Mouse (Mus musculus): ENCODE measurements around the gene Scd3. TPM values are rescaled to one million over a fixed set of nuclear protein-coding genes. Genes with fewer than 3 reads are reported as not detected.

Gene Scd3
- 0.45 TPM in 1 of 2 replicates, not detected in the other for polyA plus RNA-seq (2011; ENCODE audit: insufficient read depth, insufficient read length, low replicate concordance, missing spikeins)

DNA sequence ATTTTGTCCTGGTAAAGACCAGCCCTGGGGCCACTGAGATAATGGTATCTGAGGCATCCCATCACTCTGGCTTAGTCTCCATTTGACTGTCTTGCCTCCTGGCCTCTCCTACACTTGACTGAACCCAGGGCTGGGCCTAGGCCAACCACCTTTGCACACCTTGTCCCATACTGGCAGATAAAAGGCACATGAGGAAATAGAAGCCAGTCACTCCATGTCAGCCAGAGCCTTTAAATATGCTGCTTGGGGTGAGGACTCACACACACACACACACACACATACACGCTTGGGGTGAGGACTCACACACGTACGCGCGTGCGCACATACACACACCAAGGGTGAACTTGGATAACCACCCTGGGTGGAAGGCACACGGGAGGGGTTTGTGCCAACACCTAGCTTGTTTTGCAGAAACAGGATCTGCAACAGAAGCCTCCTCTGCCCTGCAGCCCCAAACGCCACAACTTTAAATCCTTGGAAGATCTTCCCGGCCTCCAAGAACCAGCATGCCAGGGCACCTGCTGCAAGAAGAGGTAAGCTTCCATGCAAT is at the start of gene Scd3:
TSS of gene Scd3 (plus strand) at position 255 of the 550 bp plus-strand sequence.
- Histone ChIP-seq H3K27ac (ENCODE audit: control insufficient read depth, insufficient read depth, low read depth, low read length, poor library complexity) (no peak within 1 kb of the TSS; the same call in 1 of the 2 replicates), H3K4me1 (ENCODE audit: control insufficient read depth, insufficient read depth, low read length) (no peaks in the 10 kb centered on the region), H3K4me3 (replicated peaks; ENCODE audit: control insufficient read depth, low read depth, low read length) (no peak within 1 kb of the TSS)
- WGBS = 90% methylated on average over 9 of the region's 9 CpGs
- TF ChIP-seq POLR2A (IDR thresholded peaks at IDR 0.05; ENCODE audit: borderline replicate concordance, control insufficient read depth, low read depth, low read length) = no peak

GRCm38 (mm10) chr19:44153781-44154180 is 49.3 kb upstream of the Scd3 start:
- TF ChIP-seq CTCF (IDR thresholded peaks at IDR 0.05; ENCODE audit: control insufficient read depth, insufficient read depth, low read length) = no peak
- TF ChIP-seq POLR2A (IDR thresholded peaks at IDR 0.05; ENCODE audit: borderline replicate concordance, control insufficient read depth, low read depth, low read length) = no peak
- WGBS = 80% methylated on average over 5 of the region's 5 CpGs
- Histone ChIP-seq H3K4me3 (replicated peaks; ENCODE audit: control insufficient read depth, low read depth, low read length) (no peak overlapping the region), H3K27ac (ENCODE audit: control insufficient read depth, insufficient read depth, low read depth, low read length, poor library complexity) (no peak overlapping the region), H3K4me1 (ENCODE audit: control insufficient read depth, insufficient read depth, low read length) (no peaks in the 10 kb centered on the region)

DNA sequence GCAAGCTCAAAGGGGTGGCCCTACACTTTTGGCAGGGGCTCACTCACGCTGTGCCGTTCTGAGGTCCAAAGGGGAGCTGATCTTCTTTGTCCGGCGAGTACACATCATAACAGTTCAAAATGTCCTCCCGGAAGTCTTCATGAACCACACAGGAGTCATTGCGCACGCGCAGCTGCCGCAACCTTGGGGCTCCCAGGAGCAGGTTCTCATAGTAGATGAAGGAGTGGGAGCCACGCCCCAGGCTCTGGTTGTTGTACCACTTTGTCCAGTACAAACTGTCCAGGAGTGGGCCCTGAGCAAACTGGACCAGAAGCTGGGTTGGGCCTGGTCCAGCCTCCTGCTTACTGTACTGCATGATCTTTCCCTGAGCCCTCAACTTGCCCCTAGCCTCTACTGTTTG is 46.1 kb upstream of the Scd3 start:
- H3K27ac ChIP-seq (ENCODE audit: control insufficient read depth, insufficient read depth, low read depth, low read length, poor library complexity) = no peak overlapping the region
- TF ChIP-seq POLR2A (IDR thresholded peaks at IDR 0.05; ENCODE audit: borderline replicate concordance, control insufficient read depth, low read depth, low read length) (no peak), CTCF (IDR thresholded peaks at IDR 0.05; ENCODE audit: control insufficient read depth, insufficient read depth, low read length) (no peak)
- H3K4me1 ChIP-seq (ENCODE audit: control insufficient read depth, insufficient read depth, low read length) = no peaks in the 10 kb centered on the region
- no peak overlapping the region for H3K4me3 ChIP-seq (replicated peaks; ENCODE audit: control insufficient read depth, low read depth, low read length)
- 84% methylated on average over 10 of the region's 10 CpGs for WGBS

DNA sequence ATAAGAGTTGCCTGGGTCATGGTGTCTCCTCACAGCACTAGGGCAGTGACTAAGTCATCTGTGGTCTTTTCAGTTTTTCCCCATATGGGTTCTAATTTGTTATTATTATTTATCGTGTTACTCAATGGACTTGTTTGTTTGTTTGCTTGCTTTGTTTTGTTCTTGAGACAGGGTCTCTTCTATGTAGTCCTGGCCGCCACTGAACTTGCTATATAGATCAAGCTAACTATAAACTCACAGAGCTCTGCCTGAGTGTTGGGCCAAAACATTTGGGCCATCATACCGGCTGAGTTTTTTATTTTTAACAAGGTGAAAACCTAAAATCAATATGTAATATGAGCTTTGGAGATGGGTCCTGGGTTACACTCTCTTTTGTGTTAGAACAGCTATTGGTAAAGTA is 43.7 kb upstream of the Scd3 start:
- TF ChIP-seq POLR2A (IDR thresholded peaks at IDR 0.05; ENCODE audit: borderline replicate concordance, control insufficient read depth, low read depth, low read length) (no peak), CTCF (IDR thresholded peaks at IDR 0.05; ENCODE audit: control insufficient read depth, insufficient read depth, low read length) (no peak)
- 75% methylated on average over 3 of the region's 3 CpGs for WGBS
- no peak overlapping the region for H3K27ac ChIP-seq (ENCODE audit: control insufficient read depth, insufficient read depth, low read depth, low read length, poor library complexity)
- no peak overlapping the region for H3K4me3 ChIP-seq (replicated peaks; ENCODE audit: control insufficient read depth, low read depth, low read length)
- H3K4me1 ChIP-seq (ENCODE audit: control insufficient read depth, insufficient read depth, low read length) = no peaks in the 10 kb centered on the region

DNA sequence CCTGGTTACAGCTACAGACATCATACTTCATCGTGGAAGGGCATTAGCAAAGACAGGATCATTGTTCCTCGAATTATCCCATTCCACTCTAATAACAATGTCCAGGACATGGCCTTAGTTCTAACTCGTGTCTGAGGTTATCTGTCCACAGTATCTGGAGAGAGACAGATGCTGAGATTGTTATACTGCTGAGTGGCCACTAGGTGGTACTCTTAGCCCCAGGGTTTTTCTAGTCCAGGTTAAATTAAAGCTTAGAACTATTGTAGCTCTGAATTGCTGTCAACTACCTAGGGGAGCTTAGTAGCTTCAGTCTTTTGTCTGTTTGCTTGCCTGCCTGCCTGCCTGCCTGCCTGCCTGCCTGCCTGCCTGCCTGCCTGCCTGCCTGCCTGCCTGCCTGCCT is 41.6 kb upstream of the Scd3 start:
- no peak for TF ChIP-seq POLR2A (IDR thresholded peaks at IDR 0.05; ENCODE audit: borderline replicate concordance, control insufficient read depth, low read depth, low read length)
- no peak for TF ChIP-seq CTCF (IDR thresholded peaks at IDR 0.05; ENCODE audit: control insufficient read depth, insufficient read depth, low read length)
- H3K27ac ChIP-seq (ENCODE audit: control insufficient read depth, insufficient read depth, low read depth, low read length, poor library complexity) = no peak overlapping the region
- H3K4me3 ChIP-seq (replicated peaks; ENCODE audit: control insufficient read depth, low read depth, low read length) = no peak overlapping the region
- no peaks in the 10 kb centered on the region for H3K4me1 ChIP-seq (ENCODE audit: control insufficient read depth, insufficient read depth, low read length)
- WGBS = 9% methylated on average over 3 of the region's 3 CpGs

- Histone ChIP-seq H3K27ac (ENCODE audit: control insufficient read depth, insufficient read depth, low read depth, low read length, poor library complexity) (no peak overlapping the region), H3K4me1 (ENCODE audit: control insufficient read depth, insufficient read depth, low read length) (no peaks in the 10 kb centered on the region), H3K4me3 (replicated peaks; ENCODE audit: control insufficient read depth, low read depth, low read length) (no peak overlapping the region)
- 42% methylated on average over 8 of the region's 8 CpGs for whole genome bisulfite sequencing
- no peak for TF ChIP-seq POLR2A (IDR thresholded peaks at IDR 0.05; ENCODE audit: borderline replicate concordance, control insufficient read depth, low read depth, low read length)
- TF ChIP-seq CTCF (IDR thresholded peaks at IDR 0.05; ENCODE audit: control insufficient read depth, insufficient read depth, low read length) = no peak
Measured at GRCm38 (mm10) chr19:44174835-44175234, 28.2 kb upstream of the Scd3 start.

DNA sequence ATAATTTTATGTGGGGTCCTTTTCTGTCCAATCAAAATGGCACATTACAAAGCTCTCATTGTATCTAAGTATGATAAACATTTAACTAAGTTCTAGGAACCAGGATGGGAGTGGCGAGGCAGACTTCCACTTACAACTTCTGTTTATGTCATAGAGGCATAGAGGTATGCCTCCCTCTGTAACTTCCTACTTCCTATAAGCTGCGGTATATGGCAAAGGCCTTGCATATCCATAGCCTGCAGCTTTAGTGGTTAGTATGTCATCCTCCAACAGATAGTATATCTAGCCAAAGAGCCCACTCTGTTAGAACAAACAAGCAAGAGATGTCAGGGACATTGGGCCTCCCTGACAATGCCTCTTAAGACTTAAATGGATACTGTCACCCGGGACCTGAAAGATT is 26.3 kb upstream of the Scd3 start:
- WGBS = 54% methylated on average over 3 of the region's 3 CpGs
- H3K4me1 ChIP-seq (ENCODE audit: control insufficient read depth, insufficient read depth, low read length) = no peaks in the 10 kb centered on the region
- H3K27ac ChIP-seq (ENCODE audit: control insufficient read depth, insufficient read depth, low read depth, low read length, poor library complexity) = no peak overlapping the region
- no peak for TF ChIP-seq CTCF (IDR thresholded peaks at IDR 0.05; ENCODE audit: control insufficient read depth, insufficient read depth, low read length)
- TF ChIP-seq POLR2A (IDR thresholded peaks at IDR 0.05; ENCODE audit: borderline replicate concordance, control insufficient read depth, low read depth, low read length) = no peak
- H3K4me3 ChIP-seq (replicated peaks; ENCODE audit: control insufficient read depth, low read depth, low read length) = no peak overlapping the region

- no peak for TF ChIP-seq CTCF (IDR thresholded peaks at IDR 0.05; ENCODE audit: control insufficient read depth, insufficient read depth, low read length)
- no peak for TF ChIP-seq POLR2A (IDR thresholded peaks at IDR 0.05; ENCODE audit: borderline replicate concordance, control insufficient read depth, low read depth, low read length)
- WGBS = 69% methylated on average over 1 of the region's 1 CpGs
Measured at GRCm38 (mm10) chr19:44180502-44180901, 22.6 kb upstream of the Scd3 start.

DNA sequence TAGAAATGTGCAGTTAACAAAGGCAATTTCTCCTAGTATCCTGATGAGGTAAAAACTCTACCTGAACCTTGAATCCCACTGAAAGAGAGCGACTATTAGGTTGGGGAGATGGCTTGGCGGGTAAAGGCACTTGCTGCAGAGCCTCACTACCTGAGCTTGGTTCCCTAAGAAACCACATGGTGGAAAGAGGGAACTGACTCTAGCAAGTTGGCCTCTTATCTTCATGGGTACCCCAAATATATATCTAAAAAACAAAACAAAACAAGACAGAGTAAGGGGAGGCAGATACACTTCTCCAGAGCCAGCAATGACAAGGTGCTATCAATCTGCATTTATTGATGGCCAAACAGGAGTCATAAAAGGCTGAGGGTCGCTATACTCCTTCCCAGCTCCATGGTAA is 19.1 kb upstream of the Scd3 start:
- H3K4me3 ChIP-seq (replicated peaks; ENCODE audit: control insufficient read depth, low read depth, low read length) = no peak overlapping the region
- no peak for TF ChIP-seq CTCF (IDR thresholded peaks at IDR 0.05; ENCODE audit: control insufficient read depth, insufficient read depth, low read length)
- no peak for TF ChIP-seq POLR2A (IDR thresholded peaks at IDR 0.05; ENCODE audit: borderline replicate concordance, control insufficient read depth, low read depth, low read length)
- H3K27ac ChIP-seq (ENCODE audit: control insufficient read depth, insufficient read depth, low read depth, low read length, poor library complexity) = no peak overlapping the region
- H3K4me1 ChIP-seq (ENCODE audit: control insufficient read depth, insufficient read depth, low read length) = no peaks in the 10 kb centered on the region
- WGBS = 71% methylated on average over 3 of the region's 3 CpGs

More at GRCm38 (mm10) chr19:44180502-44180901, 22.6 kb upstream of the Scd3 start:
- Histone ChIP-seq H3K4me3 (replicated peaks; ENCODE audit: control insufficient read depth, low read depth, low read length) (no peak overlapping the region), H3K4me1 (ENCODE audit: control insufficient read depth, insufficient read depth, low read length) (no peaks in the 10 kb centered on the region), H3K27ac (ENCODE audit: control insufficient read depth, insufficient read depth, low read depth, low read length, poor library complexity) (no peak overlapping the region)

Data from bone marrow, adult 2 months (tissue).